Mouse (Mus musculus) CH12.LX (cell line): ENCODE results near the gene Smim24.

Experiments used
- CTCF ChIP-seq, 2 experiments: IDR thresholded peaks in 1 of 2; conservative IDR thresholded peaks in 1 of 2; 2 replicates each; pipeline ENCODE4 v1.5.1; 2011 to 2012; ENCODE audit warnings: low read depth in 2 of 2, low read length in 2 of 2, improper control_type of control experiment in 1 of 2, inconsistent platforms in 1 of 2, mild to moderate bottlenecking in 1 of 2, moderate library complexity in 1 of 2
- EP300 ChIP-seq: IDR thresholded peaks from 2 replicates; pipeline ENCODE4 v1.6.1; 2011; ENCODE audit warnings: low read length, improper control_type of control experiment
- KAT2A ChIP-seq: IDR thresholded peaks from 2 replicates; pipeline ENCODE4 v1.6.1; 2012; ENCODE audit warnings: low read length, improper control_type of control experiment, inconsistent platforms; ENCODE audit not compliant: insufficient replicate concordance
- USF2 ChIP-seq: conservative IDR thresholded peaks from 2 replicates; pipeline ENCODE4 v1.6.1; 2011; ENCODE audit warnings: low read depth, low read length, improper control_type of control experiment

- TF ChIP-seq USF2 (no peak), CTCF (conservative IDR thresholded peaks at IDR 0.05 in 1 of 2, IDR thresholded peaks at IDR 0.05 in 1 of 2; ENCODE audit: low read depth in 2 of 2, low read length in 2 of 2) (no peak), KAT2A (no peak), EP300 (no peak)
Measured at GRCm38 (mm10) chr10:81414682-81415081, 21.8 kb downstream of the Smim24 start.
